Comparison of ENCODE assay signal across 8 mouse cellular contexts in genomic region chr2:33184641-33185040, GRCm38 (mm10). TPM values are rescaled to one million over a fixed set of nuclear protein-coding genes. Genes with fewer than 3 reads are reported as not detected.
A peak's percentile ranks its signal among the peaks of the same experiment; 100 is the strongest.
DNase-seq lines count a peak whose midpoint lies in the region; ATAC-seq and TF ChIP-seq lines count a peak whose summit lies in the region.
"Had no signal": no experiment of that assay in that cellular context is flagged by ENCODE, and none has a peak within 500 bp of the region (broad histone marks: within the 10 kb centered on the region; RNA-seq: fewer than 3 reads in every experiment).

No protein-coding gene starts in this region.

- no peak for TF ChIP-seq POLR2A in brain, embryonic 14.5 days (IDR thresholded peaks at IDR 0.05; ENCODE audit: borderline replicate concordance, extremely low read depth, insufficient read depth, insufficient read length, poor library complexity, severe bottlenecking)

- no peak for TF ChIP-seq CTCF in hindbrain, postnatal 0 days (IDR thresholded peaks at IDR 0.05; ENCODE audit: low read depth)
- TF ChIP-seq CTCF in brain, embryonic 14.5 days (IDR thresholded peaks at IDR 0.05; ENCODE audit: borderline replicate concordance, extremely low read depth, insufficient read depth, insufficient read length): no peak

- ATAC-seq in hindbrain, postnatal 0 days: no peak
- no peak for ATAC-seq in hindbrain, embryonic 14.5 days (ENCODE audit: low FRiP score)

- no peak overlapping the region for H3K27ac ChIP-seq in hindbrain, postnatal 0 days
- H3K27ac ChIP-seq in hindbrain, embryonic 14.5 days: no peak overlapping the region
- H3K27ac ChIP-seq: midbrain, embryonic 10.5 days had no signal

- DNase-seq in hindbrain, postnatal 0 days (ENCODE audit: low spot score): peak; percentile 37
- DNase-seq in hindbrain, embryonic 14.5 days (ENCODE audit: low spot score): no peak
- DNase-seq in brain, embryonic 14.5 days (ENCODE audit: low read depth): peak; percentile 71
- peak; percentile 81 for DNase-seq in gastrocnemius, adult 18-20 months (ENCODE audit: low spot score)
- peak; percentile 75 for DNase-seq in heart, postnatal 25 days (ENCODE audit: low spot score)
- no peak for DNase-seq in embryo, embryonic 11 days
- no peak for DNase-seq in spleen, postnatal 10 days (ENCODE audit: low spot score in 2 of 2)

- H3K9ac ChIP-seq in hindbrain, postnatal 0 days (replicated peaks; ENCODE audit: low read length): no peak overlapping the region
- H3K9ac ChIP-seq in hindbrain, embryonic 14.5 days: no peak overlapping the region

- intact Hi-C loops in heart, postnatal 25 days (cut with DNase I): no loop called here

- H3K4me2 ChIP-seq in hindbrain, postnatal 0 days (ENCODE audit: low read depth, low read length): no peak overlapping the region
- H3K4me2 ChIP-seq in hindbrain, embryonic 14.5 days (replicated peaks): no peak overlapping the region

- no peaks in the 10 kb centered on the region for H3K9me3 ChIP-seq in hindbrain, postnatal 0 days (ENCODE audit: low read length)
- H3K9me3 ChIP-seq in hindbrain, embryonic 14.5 days (ENCODE audit: control insufficient read depth, low read length): no peaks in the 10 kb centered on the region
- H3K9me3 ChIP-seq: midbrain, embryonic 10.5 days had no signal

- H3K27me3 ChIP-seq in hindbrain, postnatal 0 days (ENCODE audit: insufficient read depth, low read length): no peaks in the 10 kb centered on the region
- no peaks in the 10 kb centered on the region for H3K27me3 ChIP-seq in hindbrain, embryonic 14.5 days (ENCODE audit: control insufficient read depth, insufficient read depth, low read length)

- H3K4me3 ChIP-seq in hindbrain, postnatal 0 days (ENCODE audit: low read length): no peak overlapping the region
- no peak overlapping the region for H3K4me3 ChIP-seq in hindbrain, embryonic 14.5 days (replicated peaks; ENCODE audit: low read length)
- H3K4me3 ChIP-seq: midbrain, embryonic 10.5 days had no signal

- WGBS in hindbrain, postnatal 0 days: 62% methylated on average over 10 of the region's 10 CpGs
- WGBS in hindbrain, embryonic 14.5 days: 89% methylated on average over 10 of the region's 10 CpGs

- peaks cover 8% of the 10 kb centered on the region; the same call in 1 of the 2 replicates for H3K4me1 ChIP-seq in hindbrain, postnatal 0 days (ENCODE audit: insufficient read depth, low read length)
- H3K4me1 ChIP-seq in hindbrain, embryonic 14.5 days (replicated peaks; ENCODE audit: control insufficient read depth, insufficient read depth, low read length): peaks cover 8% of the 10 kb centered on the region

- H3K36me3 ChIP-seq in hindbrain, postnatal 0 days (ENCODE audit: insufficient read depth, low read length): no peaks in the 10 kb centered on the region
- no peaks in the 10 kb centered on the region for H3K36me3 ChIP-seq in hindbrain, embryonic 14.5 days (replicated peaks; ENCODE audit: control insufficient read depth, insufficient read depth)
- H3K36me3 ChIP-seq: midbrain, embryonic 10.5 days had no signal

RNA-seq across cellular contexts. Expression of gene Angptl2, which starts 31.2 kb away (rescaled TPM):
- total RNA-seq in hindbrain, postnatal 0 days (2014; rRNA removed): 16.3 and 22.0 TPM in 2 replicates
- polyA plus RNA-seq in hindbrain, postnatal 0 days (2015; fragmentation: Nextera tagmentation; extraction: Ambion mirVana): 9.3 and 11.5 TPM in 2 replicates
- polyA plus RNA-seq in hindbrain, embryonic 14.5 days (2014; fragmentation: Nextera tagmentation; extraction: Ambion mirVana): 12.2 and 14.1 TPM in 2 replicates
- polyA plus RNA-seq in brain, embryonic 14.5 days (2012; rRNA removed): 12.4 and 17.2 TPM in 2 replicates
- 10 to 100 TPM; 29.6 to 48.6 TPM for total RNA-seq in gastrocnemius, adult 18-20 months (2021)
- 10 to 100 TPM; 47.9 to 78.9 TPM for total RNA-seq in heart, postnatal 25 days (2021)

RNA-seq across cellular contexts. Expression of gene Garnl3, which starts 53.2 kb away (rescaled TPM):
- total RNA-seq in hindbrain, postnatal 0 days (2014; rRNA removed): 96.9 and 105 TPM in 2 replicates
- 56.1 and 57.0 TPM in 2 replicates for polyA plus RNA-seq in hindbrain, postnatal 0 days (2015; fragmentation: Nextera tagmentation; extraction: Ambion mirVana)
- 67.2 and 67.5 TPM in 2 replicates for polyA plus RNA-seq in hindbrain, embryonic 14.5 days (2014; fragmentation: Nextera tagmentation; extraction: Ambion mirVana)
- polyA plus RNA-seq in brain, embryonic 14.5 days (2012; rRNA removed): 27.7 and 42.1 TPM in 2 replicates
- total RNA-seq in gastrocnemius, adult 18-20 months (2021): under 1 TPM; 0.34 to 0.69 TPM
- total RNA-seq in heart, postnatal 25 days (2021): 1 to 10 TPM; 3.0 to 3.3 TPM

Comparison
In these comparisons a context has a peak if more than half of its experiments do, and no peak if none do; other contexts are left out.
1. DNase-seq: peak in hindbrain, postnatal 0 days (single experiment), brain, embryonic 14.5 days (single experiment), gastrocnemius, adult 18-20 months (single experiment) and heart, postnatal 25 days (single experiment); none in hindbrain, embryonic 14.5 days (single experiment), embryo, embryonic 11 days (single experiment) and spleen, postnatal 10 days (0 of 2).
2. RNA of gene Garnl3, which starts 53.2 kb away (total RNA-seq): 96.9 to 105 TPM in hindbrain, postnatal 0 days; 3.0 to 3.3 TPM in heart, postnatal 25 days and 0.34 to 0.69 TPM in gastrocnemius, adult 18-20 months; every median in the first group is over 10 times any median in the second.